In genomic region chr7:141892151-141892550, GRCm38 (mm10) we compare ENCODE assay signal across 20 mouse cellular contexts. TPM values are rescaled to one million over a fixed set of nuclear protein-coding genes. Genes with fewer than 3 reads are reported as not detected.
"Had no signal": no experiment of that assay in that cellular context is flagged by ENCODE, and none has a peak within 500 bp of the region (broad histone marks: within the 10 kb centered on the region; RNA-seq: fewer than 3 reads in every experiment).

No protein-coding gene starts in this region.

- H3K4me2 ChIP-seq: kidney, embryonic 15.5 days; limb, embryonic 15.5 days; neural tube, embryonic 12.5 days had no signal

- ATAC-seq: lung, postnatal 0 days had no signal

- DNase-seq: kidney, postnatal 25 days; layer of hippocampus, adult 9-11 months; layer of hippocampus, postnatal 36 days; lung, adult 18-20 months; lung, postnatal 4 days; midbrain, embryonic 14.5 days; thymus, adult 18-20 months; thymus, postnatal 14 days had no signal

- H3K9me3 ChIP-seq: kidney, embryonic 15.5 days; limb, embryonic 15.5 days; midbrain, embryonic 10.5 days; neural tube, embryonic 12.5 days had no signal

- H3K27me3 ChIP-seq: kidney, embryonic 15.5 days; limb, embryonic 15.5 days; neural tube, embryonic 12.5 days had no signal

- H3K9ac ChIP-seq: kidney, embryonic 15.5 days; limb, embryonic 15.5 days; liver, embryonic 14.5 days; neural tube, embryonic 12.5 days had no signal

- H3K4me1 ChIP-seq: kidney, embryonic 15.5 days; limb, embryonic 15.5 days; midbrain, embryonic 10.5 days; neural tube, embryonic 12.5 days had no signal

- H3K4me3 ChIP-seq: kidney, embryonic 15.5 days; limb, embryonic 15.5 days; midbrain, embryonic 10.5 days; neural tube, embryonic 12.5 days had no signal

- H3K27ac ChIP-seq: kidney, embryonic 15.5 days; limb, embryonic 15.5 days; liver, embryonic 14.5 days; midbrain, embryonic 10.5 days; neural tube, embryonic 12.5 days had no signal

RNA-seq across cellular contexts. Expression of gene Muc5b, which starts 53.3 kb away (rescaled TPM):
- total RNA-seq: layer of hippocampus, postnatal 36 days; left cerebral cortex, adult 8-10 months; left cerebral cortex, postnatal 25 days; megakaryocyte, adult 5-6 weeks; monocyte, adult 5-6 weeks; neutrophil, adult 5-6 weeks had no signal
- polyA plus RNA-seq: limb, embryonic 11.5 days; liver, embryonic 14.5 days had no signal

RNA-seq across cellular contexts. Expression of gene Brsk2, which starts 57.4 kb away (rescaled TPM):
- total RNA-seq: megakaryocyte, adult 5-6 weeks; monocyte, adult 5-6 weeks had no signal
